Mouse (Mus musculus): ENCODE results near the gene Shisa8. TPM values are rescaled to one million over a fixed set of nuclear protein-coding genes. Genes with fewer than 3 reads are reported as not detected.

The Shisa8 gene
- total RNA-seq, 2 experiments from 2014 or later: not detected

DNA sequence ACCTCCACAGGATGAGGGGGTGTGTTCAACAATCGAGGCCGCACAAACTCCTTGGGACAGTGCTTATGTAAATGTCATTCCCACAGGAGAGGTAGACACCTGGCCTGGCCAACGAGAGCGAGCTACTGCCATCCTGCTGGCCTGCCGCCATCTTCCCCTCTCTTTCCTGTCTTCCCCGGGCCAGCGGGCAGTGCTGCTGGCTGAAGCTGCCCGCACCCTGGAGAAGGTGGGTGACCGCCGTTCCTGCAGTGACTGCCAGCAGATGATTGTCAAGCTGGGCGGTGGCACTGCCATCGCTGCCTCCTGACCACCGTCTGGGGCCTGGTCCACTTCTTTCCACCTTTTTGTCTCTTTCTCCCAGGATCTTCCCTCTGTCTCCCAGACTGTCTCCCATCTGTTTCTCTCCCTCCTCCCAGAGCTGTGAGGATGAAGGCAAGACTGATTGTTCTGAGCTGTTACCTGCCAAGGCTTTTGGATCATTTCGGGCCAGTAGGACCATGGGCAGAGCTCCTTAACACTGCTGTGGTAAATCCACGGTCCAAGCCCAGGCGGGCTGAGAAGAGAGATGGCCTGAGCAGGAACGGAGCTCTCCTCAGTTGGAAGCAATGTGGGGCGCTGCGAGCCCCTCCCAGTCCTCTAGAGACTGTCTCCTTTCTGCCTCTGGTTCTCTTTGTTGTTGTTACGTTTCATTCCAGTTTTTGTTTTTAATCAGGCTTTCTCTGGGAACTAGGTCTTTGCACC, 8.8 kb downstream of the Shisa8 start:
- no peak for DNase-seq

DNA sequence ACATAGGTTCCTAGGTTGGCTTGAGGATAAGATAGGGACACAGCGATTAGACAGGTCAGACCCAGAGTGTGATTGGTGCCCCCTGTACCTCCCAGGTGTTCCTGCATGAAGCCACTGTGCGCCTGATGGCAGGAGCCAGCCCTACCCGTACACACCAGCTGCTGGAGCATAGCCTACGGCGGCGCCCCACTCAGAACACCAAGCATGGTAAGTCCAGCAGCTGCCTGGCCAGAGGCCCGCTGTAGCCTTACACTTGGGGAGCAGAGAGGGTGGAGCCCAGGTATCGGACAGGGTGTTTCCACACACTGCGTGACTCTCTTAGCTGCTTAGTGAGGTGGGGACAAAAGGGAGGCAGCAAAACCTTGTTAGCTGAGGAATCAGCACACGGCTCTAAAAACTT, 9.5 kb downstream of the Shisa8 start:
- DNase-seq: no peak

DNA sequence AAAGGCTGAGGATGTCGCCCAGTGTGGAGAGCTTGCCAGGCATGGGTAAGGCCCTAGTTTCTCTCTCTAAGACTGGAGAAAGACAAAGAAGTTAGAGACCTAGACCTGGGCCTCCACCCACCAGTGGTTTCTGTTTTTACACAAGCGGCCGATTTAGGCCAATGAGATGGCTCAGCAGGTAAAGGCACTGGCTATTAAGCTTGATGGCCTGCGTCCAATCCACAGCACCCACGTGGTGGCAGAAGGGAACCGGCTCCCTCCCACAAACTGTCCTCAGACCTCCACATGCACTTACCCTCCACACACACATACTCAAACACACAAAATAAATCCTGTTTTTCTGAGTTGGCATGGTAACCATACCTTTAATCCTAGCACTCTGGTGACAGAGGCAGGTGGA, 10.5 kb downstream of the Shisa8 start:
- DNase-seq: no peak

- DNase-seq: no peak
Observed at GRCm38 (mm10) chr15:82199546-82199945, 13.1 kb downstream of the Shisa8 start.

- DNase-seq: no peak
Observed at GRCm38 (mm10) chr15:82198342-82198741, 14.3 kb downstream of the Shisa8 start.

DNA sequence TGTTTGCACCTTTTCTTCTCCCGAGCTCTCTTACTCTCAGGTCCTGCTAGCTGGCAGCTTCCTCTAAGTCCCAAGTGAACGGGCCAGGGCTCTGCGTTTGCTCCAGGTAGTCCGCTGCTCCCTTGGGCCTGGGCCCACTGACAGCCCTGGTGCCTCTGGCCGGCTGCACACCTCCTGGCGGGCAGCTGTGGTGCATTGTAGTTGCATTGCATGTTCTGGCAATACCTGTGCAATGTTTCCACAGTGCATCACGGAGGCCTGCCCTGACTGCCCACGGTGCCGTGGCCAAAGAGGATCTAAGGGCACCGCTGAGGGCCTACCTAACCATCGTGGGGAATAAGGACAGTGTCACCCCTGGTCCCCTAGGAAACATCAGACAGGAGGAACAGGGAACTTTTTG, 14.7 kb downstream of the Shisa8 start:
- DNase-seq: no peak

DNA sequence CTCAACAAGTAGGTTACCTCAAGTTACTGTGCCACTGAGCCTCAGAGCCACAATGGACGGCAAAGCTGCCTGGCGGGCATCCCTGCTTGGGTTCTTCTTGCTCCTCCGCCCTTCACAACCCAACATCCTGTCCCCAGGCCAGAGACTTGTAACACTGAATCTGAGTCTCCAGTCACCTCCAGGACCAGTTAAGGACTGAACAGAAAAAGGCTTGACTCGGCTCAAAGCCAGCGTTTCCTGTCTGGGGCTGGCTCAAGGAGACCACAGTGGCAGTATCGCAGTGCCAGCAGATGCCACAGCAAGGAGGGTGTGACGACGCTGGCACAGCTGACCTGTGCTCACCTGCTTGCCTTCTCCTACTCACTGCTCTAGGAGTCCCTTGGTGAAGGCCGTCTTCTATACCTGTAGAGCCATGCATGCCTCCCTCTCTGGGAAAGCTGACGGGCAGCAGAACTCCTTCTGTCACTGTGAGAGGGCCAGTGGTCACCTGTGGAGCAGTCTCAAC, 15.3 kb downstream of the Shisa8 start:
- DNase-seq: no peak

GRCm38 (mm10) chr15:82196300-82196699, 16.3 kb downstream of the Shisa8 start:
- no peak for DNase-seq

DNA sequence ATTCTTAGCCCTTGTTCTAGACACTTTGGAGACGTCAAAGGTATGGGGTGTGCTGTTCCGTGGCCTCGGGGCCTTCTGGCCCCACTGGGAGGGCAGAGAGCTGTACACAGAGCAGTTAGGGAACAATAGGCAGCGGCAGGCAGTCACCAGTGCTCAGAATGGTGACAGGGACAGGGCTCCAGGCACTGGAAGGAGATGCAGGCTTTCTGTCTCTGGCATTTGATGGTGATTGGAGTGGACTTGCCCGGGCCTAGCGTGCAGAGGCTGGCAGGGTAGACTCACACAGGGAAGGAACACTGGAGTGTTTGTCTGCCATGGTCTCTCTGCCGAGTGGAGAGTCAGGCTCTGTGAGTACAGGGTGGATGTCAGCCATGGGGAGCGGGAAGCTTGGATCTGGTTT, 20.0 kb downstream of the Shisa8 start:
- DNase-seq: no peak

GRCm38 (mm10) chr15:82188481-82189240, 24.0 kb downstream of the Shisa8 start:
- peak; percentile 65 for DNase-seq

DNA sequence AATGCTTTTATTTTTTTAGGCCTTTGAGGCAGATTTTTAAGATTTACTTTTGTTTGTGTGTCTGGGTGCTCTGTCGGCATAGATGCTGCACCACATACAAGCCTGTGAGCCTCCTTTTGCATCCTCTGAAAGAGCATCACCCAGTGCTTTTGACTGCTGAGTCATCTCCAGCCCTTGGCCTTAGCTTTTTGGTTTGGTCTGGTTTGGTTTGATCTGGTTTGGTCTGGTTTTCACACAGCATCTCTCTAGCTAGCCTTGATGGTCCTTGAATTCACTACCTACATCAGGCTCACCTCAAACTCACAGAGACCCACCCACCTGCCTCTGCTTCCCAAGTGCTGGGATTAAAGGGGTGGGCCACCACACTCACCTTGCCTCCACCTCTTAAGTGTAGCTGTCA, 24.7 kb downstream of the Shisa8 start:
- no peak for DNase-seq

DNA sequence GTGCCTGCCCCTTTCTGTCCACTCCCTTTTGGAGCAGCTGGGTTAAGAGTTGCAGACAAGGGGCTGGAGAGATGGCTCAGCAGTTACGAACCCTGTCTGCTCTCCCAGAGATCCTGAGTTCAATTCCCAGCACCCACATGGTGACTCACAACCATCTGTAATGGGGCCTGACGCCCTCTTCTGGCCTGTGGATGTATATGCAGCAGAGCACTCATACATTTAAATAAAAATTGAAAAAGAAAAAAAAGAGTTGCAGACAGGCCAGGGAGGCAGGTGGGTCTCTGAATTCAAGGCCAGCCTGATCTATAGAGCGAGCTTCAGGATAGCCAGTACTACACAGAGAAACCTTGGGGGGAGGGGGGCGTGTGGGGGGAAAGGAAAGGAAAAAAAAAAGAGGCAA, 25.2 kb downstream of the Shisa8 start:
- no peak for DNase-seq

DNA sequence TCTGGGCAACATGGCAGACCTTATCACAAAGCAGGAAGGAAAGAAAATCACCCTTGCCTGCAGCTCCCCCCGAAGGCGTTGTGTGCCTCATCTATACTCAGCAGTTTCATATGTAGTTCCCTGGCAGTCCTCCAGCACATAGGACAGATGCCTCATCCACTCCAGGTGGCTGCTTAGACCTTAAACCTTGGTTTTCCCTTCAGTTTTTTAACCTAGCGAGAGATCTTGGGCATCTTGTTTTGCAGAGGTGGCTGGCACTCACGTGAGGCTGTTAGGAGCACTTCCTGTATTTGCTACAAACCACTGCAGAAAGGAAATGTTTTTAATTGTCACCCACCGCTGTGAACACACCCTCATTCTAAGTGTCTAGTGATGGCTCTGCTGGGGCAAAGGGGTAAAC, 25.7 kb downstream of the Shisa8 start:
- DNase-seq: no peak

GRCm38 (mm10) chr15:82186131-82186530, 26.5 kb downstream of the Shisa8 start:
- no peak for DNase-seq

DNA sequence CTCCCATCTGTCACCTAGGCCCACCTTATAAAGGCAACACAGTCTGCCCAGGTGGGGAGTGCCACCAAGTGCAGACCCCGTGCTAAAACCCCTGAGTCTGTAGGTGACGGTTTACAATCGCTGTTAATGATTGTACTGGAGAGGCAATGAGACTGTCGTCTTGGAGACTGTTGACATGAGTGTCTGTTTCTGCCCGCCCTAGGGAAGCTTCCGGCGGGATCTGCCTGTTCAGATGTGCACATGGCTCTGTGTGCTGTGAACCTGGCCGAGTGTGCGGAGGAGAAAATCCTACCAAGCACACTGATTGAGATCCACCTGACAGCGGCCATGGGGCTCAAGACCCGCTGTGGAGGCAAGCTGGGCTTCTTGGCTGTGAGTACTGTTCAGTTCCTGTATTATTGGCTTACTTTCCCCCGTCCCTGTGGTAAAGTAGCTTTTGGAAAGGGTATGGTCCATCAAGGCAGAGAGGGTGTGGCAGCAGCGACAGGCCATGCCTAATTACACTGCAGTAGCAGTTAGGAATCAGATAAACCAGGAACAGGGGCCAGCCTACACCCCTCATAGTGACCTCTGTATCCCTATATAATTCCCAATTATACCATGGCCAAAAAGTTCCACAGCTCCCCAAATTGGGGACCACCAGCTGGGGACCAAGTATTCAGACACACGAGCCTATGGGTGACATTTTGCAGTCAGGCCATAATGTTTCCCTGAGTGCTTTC, 27.4 kb downstream of the Shisa8 start:
- DNase-seq: no peak

DNA sequence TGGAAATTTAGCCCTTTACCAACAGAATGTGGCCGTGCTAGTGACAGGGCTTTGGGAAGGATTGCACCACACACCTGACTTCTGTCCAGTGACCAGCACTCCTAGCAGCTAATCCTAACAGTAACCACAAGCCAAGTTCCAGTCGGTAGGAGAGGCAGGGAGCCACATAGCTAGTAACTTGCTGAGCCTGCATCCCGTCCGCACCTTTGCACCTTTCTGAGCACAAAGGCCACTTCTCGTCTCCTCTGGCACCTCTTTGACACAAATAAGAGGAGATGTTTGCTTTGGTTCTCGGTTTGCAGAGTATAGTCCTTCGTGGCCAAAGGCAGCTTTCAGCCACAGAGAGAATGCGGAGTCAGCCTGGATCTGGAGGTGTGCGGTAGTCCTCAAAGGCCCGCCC, 28.0 kb downstream of the Shisa8 start:
- no peak for DNase-seq

- DNase-seq: no peak
Observed at GRCm38 (mm10) chr15:82184183-82184582, 28.4 kb downstream of the Shisa8 start.

- no peak for DNase-seq
Observed at GRCm38 (mm10) chr15:82183596-82183995, 29.0 kb downstream of the Shisa8 start.

DNA sequence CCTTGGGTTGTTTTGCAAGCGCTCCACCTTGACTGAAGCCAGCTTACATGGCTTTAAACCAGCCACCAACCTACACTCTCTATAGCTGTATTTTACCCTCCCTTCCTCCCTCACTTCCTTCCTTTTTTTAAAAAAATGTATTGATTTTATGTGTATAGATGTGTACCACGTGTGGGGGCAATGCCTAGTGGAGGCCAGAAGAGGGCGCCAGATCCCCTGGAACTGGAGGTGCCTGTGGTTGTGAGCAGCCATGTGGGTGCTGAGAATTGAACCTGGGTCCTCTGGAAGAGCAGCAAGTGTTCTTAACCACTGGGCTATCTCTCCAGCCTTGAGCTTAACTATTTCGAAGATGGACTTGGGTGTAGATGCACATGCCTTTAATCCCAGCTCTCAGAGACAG, 30.3 kb downstream of the Shisa8 start:
- no peak for DNase-seq

DNA sequence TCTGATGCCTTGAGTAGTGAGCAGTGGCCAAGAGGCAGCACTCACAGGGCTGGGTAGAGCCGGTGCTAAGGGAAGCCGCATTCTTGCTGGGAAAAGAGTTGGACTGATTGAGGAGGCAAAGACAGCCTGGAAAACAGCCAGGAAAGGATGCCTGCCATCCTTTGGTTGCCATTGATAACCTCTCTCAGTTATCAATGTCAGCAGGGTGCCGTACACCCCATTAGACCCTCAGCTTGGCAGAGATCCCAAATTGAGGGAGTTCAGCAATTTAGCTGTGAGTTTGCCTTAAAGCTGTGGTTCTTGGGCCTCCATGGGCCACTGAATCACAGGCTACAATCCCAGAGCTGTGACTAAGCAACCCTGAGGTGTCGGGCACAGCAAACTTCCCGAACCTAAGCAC, 31.5 kb downstream of the Shisa8 start:
- no peak for DNase-seq

GRCm38 (mm10) chr15:82177743-82178290, 34.8 kb downstream of the Shisa8 start:
- no peak for DNase-seq

- no peak for DNase-seq
Observed at GRCm38 (mm10) chr15:82175091-82175490, 37.5 kb downstream of the Shisa8 start.

- no peak for DNase-seq
Observed at GRCm38 (mm10) chr15:82172648-82173047, 40.0 kb downstream of the Shisa8 start.
